Mouse (Mus musculus): ENCODE measurements at regions not wholly inside any gene's neighbourhood (a gene's known extent, or its start where the extent isn't known, plus 50 kb on each side); places are given as distances from the start of the nearest gene placed in this dataset.
A peak's percentile ranks its signal among the peaks of the same experiment; 100 is the strongest.

GRCm38 (mm10) chr1:193545406-193546043 lies 175.4 kb upstream of the Camk1g start:
- no peaks in the 10 kb centered on the region for H3K4me1 ChIP-seq (replicated peaks; ENCODE audit: control insufficient read depth, insufficient read depth, low read length)
- no peak for ATAC-seq
- H3K4me2 ChIP-seq (replicated peaks; ENCODE audit: low read depth) = no peak overlapping the region
- H3K36me3 ChIP-seq (ENCODE audit: control insufficient read depth, insufficient read depth) = no peaks in the 10 kb centered on the region
- H3K27ac ChIP-seq (ENCODE audit: low read depth, low read length) = no peak overlapping the region
- H3K9ac ChIP-seq (ENCODE audit: low read depth, low read length) = no peak overlapping the region
- H3K4me3 ChIP-seq (ENCODE audit: low read depth, low read length) = no peak overlapping the region
- no peak for TF ChIP-seq CTCF (IDR thresholded peaks at IDR 0.05; ENCODE audit: low read depth)
- WGBS = 75% methylated on average over 4 of the region's 4 CpGs
- H3K9me3 ChIP-seq (ENCODE audit: control insufficient read depth) = no peaks in the 10 kb centered on the region
- H3K27me3 ChIP-seq (replicated peaks; ENCODE audit: control insufficient read depth, insufficient read depth, low read length) = no peaks in the 10 kb centered on the region

DNA sequence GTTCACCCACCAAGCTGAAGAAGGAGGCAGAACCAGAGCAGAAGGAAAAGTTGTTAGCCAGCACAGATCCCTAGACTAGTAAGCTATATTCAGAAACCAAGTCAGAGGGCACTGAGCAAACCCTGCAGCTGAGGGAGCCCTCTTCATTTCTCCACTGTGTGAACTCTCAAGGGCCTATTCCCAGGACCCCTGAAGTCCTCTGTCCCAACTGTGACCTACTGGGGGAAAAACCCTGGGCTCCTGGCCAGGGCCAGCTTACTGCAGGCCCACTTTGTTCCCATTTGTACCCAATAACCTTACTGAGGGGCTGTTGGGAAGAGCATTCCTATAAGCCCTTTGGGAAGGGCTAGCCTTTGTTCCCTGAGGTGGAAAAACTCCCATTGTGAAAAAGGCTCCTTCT lies 174.7 kb upstream of the Camk1g start:
- Histone ChIP-seq H3K4me3 (ENCODE audit: low read depth, low read length) (no peak overlapping the region), H3K4me1 (replicated peaks; ENCODE audit: control insufficient read depth, insufficient read depth, low read length) (no peaks in the 10 kb centered on the region), H3K36me3 (ENCODE audit: control insufficient read depth, insufficient read depth) (no peaks in the 10 kb centered on the region), H3K27me3 (replicated peaks; ENCODE audit: control insufficient read depth, insufficient read depth, low read length) (no peaks in the 10 kb centered on the region), H3K9ac (ENCODE audit: low read depth, low read length) (no peak overlapping the region), H3K27ac (ENCODE audit: low read depth, low read length) (no peak overlapping the region), H3K4me2 (replicated peaks; ENCODE audit: low read depth) (no peak overlapping the region), H3K9me3 (ENCODE audit: control insufficient read depth) (no peaks in the 10 kb centered on the region)
- TF ChIP-seq CTCF (IDR thresholded peaks at IDR 0.05; ENCODE audit: low read depth) = no peak
- ATAC-seq = no peak

DNA sequence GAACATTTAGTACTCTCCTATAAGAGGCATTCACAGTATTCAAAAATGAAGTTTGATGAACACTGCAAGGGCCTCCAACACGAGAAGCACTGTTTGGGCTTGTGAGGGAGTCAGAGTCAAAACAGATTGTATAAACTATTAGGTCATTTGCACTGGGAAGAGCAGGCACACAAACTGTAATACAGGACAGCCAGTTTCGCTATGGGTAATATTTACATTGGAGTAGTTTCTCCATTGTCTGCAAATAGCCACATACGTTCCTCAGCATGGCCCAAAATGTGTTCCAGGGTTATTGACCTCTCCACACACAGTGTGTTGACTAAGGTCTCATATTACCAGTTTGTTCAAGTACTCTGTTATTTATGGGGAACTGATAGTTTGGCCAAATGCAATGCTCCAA lies 173.7 kb upstream of the Camk1g start:
- Histone ChIP-seq H3K27me3 (replicated peaks; ENCODE audit: control insufficient read depth, insufficient read depth, low read length) (no peaks in the 10 kb centered on the region), H3K4me2 (replicated peaks; ENCODE audit: low read depth) (no peak overlapping the region), H3K9ac (ENCODE audit: low read depth, low read length) (no peak overlapping the region), H3K4me1 (replicated peaks; ENCODE audit: control insufficient read depth, insufficient read depth, low read length) (no peaks in the 10 kb centered on the region), H3K36me3 (ENCODE audit: control insufficient read depth, insufficient read depth) (no peaks in the 10 kb centered on the region), H3K27ac (ENCODE audit: low read depth, low read length) (no peak overlapping the region), H3K9me3 (ENCODE audit: control insufficient read depth) (no peaks in the 10 kb centered on the region), H3K4me3 (ENCODE audit: low read depth, low read length) (no peak overlapping the region)
- no peak for ATAC-seq
- WGBS = 35% methylated on average over 3 of the region's 3 CpGs
- no peak for TF ChIP-seq CTCF (IDR thresholded peaks at IDR 0.05; ENCODE audit: low read depth)

DNA sequence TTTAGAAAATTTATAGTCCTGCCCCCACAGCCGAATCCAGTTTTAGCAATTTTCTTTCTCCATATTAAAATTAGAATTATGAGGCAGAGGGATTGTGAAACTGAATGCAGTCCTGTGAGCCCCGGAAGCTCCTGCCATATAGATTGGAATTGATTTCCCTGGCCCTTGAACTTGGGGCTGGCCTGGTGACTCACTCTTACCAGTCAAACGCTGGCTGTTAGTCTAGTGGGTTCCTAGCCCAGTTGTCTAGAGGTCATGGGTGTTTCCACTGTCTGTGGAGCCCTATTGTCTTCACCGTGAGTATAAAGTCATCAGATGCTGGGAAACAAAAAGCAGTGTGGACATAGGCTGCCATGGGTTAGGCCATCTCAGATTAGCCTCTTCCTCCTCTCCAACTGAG lies 173.2 kb upstream of the Camk1g start:
- no peak overlapping the region for H3K4me3 ChIP-seq (ENCODE audit: low read depth, low read length)
- no peak for TF ChIP-seq CTCF (IDR thresholded peaks at IDR 0.05; ENCODE audit: low read depth)
- H3K27ac ChIP-seq (ENCODE audit: low read depth, low read length) = no peak overlapping the region
- no peaks in the 10 kb centered on the region for H3K9me3 ChIP-seq (ENCODE audit: control insufficient read depth)
- peak; percentile 38; the same call in 1 of the 2 replicates for ATAC-seq
- H3K9ac ChIP-seq (ENCODE audit: low read depth, low read length) = no peak overlapping the region
- no peaks in the 10 kb centered on the region for H3K4me1 ChIP-seq (replicated peaks; ENCODE audit: control insufficient read depth, insufficient read depth, low read length)
- no peaks in the 10 kb centered on the region for H3K27me3 ChIP-seq (replicated peaks; ENCODE audit: control insufficient read depth, insufficient read depth, low read length)
- 45% methylated on average over 4 of the region's 4 CpGs for WGBS
- no peak overlapping the region for H3K4me2 ChIP-seq (replicated peaks; ENCODE audit: low read depth)
- H3K36me3 ChIP-seq (ENCODE audit: control insufficient read depth, insufficient read depth) = no peaks in the 10 kb centered on the region

GRCm38 (mm10) chr1:193541934-193542580 lies 172.0 kb upstream of the Camk1g start:
- no peak for TF ChIP-seq CTCF (IDR thresholded peaks at IDR 0.05; ENCODE audit: low read depth)
- WGBS = 54% methylated on average over 13 of the region's 13 CpGs
- no peak for ATAC-seq
- no peak overlapping the region for H3K4me3 ChIP-seq (ENCODE audit: low read depth, low read length)
- no peak overlapping the region for H3K4me2 ChIP-seq (replicated peaks; ENCODE audit: low read depth)
- H3K4me1 ChIP-seq (replicated peaks; ENCODE audit: control insufficient read depth, insufficient read depth, low read length) = no peaks in the 10 kb centered on the region
- H3K9ac ChIP-seq (ENCODE audit: low read depth, low read length) = no peak overlapping the region
- no peak overlapping the region for H3K27ac ChIP-seq (ENCODE audit: low read depth, low read length)
- H3K9me3 ChIP-seq (ENCODE audit: control insufficient read depth) = no peaks in the 10 kb centered on the region
- no peaks in the 10 kb centered on the region for H3K36me3 ChIP-seq (ENCODE audit: control insufficient read depth, insufficient read depth)
- H3K27me3 ChIP-seq (replicated peaks; ENCODE audit: control insufficient read depth, insufficient read depth, low read length) = no peaks in the 10 kb centered on the region

GRCm38 (mm10) chr1:193541281-193541680 lies 171.2 kb upstream of the Camk1g start:
- Histone ChIP-seq H3K4me1 (replicated peaks; ENCODE audit: control insufficient read depth, insufficient read depth, low read length) (no peaks in the 10 kb centered on the region), H3K9me3 (ENCODE audit: control insufficient read depth) (no peaks in the 10 kb centered on the region), H3K9ac (ENCODE audit: low read depth, low read length) (no peak overlapping the region), H3K4me3 (ENCODE audit: low read depth, low read length) (no peak overlapping the region), H3K4me2 (replicated peaks; ENCODE audit: low read depth) (no peak overlapping the region), H3K36me3 (ENCODE audit: control insufficient read depth, insufficient read depth) (no peaks in the 10 kb centered on the region), H3K27ac (ENCODE audit: low read depth, low read length) (no peak overlapping the region), H3K27me3 (replicated peaks; ENCODE audit: control insufficient read depth, insufficient read depth, low read length) (no peaks in the 10 kb centered on the region)
- WGBS = 86% methylated on average over 4 of the region's 4 CpGs
- TF ChIP-seq CTCF (IDR thresholded peaks at IDR 0.05; ENCODE audit: low read depth) = no peak
- no peak for ATAC-seq

All from intestine, postnatal 0 days (tissue).